ENCODE assay signal across 10 mouse cellular contexts in the genomic region with DNA sequence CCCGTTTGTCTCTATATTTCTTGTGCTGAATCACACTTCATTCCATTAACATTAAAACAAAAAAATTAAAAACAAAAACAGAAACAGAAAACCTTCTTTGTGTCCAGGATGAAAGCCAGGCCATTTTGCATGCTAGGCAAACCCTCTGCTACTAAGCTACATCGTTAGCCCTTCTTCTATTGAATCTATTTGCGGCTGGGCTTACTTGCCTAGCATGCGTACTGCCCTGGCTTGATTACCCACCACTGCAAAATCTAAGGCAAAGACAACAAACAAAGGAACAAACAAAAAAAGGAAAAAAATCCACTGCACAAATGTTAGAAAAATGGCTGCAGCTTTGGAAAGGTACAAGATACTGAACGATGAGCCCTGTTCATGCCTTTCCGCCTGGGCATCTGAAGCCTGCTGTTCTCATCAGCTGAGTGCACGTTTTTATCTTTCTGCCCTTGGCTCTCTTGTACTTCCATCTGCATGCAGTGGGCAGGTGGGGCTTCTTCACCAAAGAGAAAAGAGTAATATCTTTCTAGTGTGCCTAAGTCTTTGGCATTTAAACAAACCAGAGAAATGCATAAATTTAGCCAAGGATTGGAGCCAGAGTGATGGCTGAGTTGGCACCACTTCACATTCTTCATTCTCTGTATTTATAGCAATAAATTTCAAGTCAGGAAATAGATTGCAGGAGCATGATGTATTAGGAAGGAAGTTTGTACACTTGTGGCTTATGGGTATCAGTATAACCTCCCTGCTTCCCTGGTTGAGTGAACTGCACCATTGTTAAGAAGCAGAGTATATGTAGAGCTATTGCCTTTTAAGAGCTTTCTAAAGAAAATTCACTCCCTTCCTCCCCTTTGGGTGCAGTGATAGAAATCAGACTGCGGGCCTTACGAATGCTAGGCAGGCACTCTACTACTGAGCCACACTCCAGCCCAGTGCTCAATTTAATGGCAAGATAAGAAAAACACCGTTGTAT.
A peak's percentile ranks its signal among the peaks of the same experiment; 100 is the strongest.
DNase-seq lines count a peak whose midpoint lies in the region; ATAC-seq and TF ChIP-seq lines count a peak whose summit lies in the region.
"Had no signal": no experiment of that assay in that cellular context is flagged by ENCODE, and none has a peak within 500 bp of the region (broad histone marks: within the 10 kb centered on the region; RNA-seq: fewer than 3 reads in every experiment).

No protein-coding gene starts in this region.

- no peak overlapping the region for H3K4me3 ChIP-seq in brown adipose tissue, adult 24 weeks (ENCODE audit: insufficient read depth, low read depth, low read length)
- no peak overlapping the region for H3K4me3 ChIP-seq in limb, embryonic 15.5 days
- H3K4me3 ChIP-seq in thymus, adult 2 months (ENCODE audit: control insufficient read depth, insufficient read depth, low read length), result no peak overlapping the region
- no peak overlapping the region for H3K4me3 ChIP-seq in stomach, postnatal 0 days (ENCODE audit: low read depth, low read length)
- H3K4me3 ChIP-seq: myocyte had no signal

- TF ChIP-seq POLR2A in thymus, adult 2 months (IDR thresholded peaks at IDR 0.05; ENCODE audit: control insufficient read depth, extremely low read depth, insufficient read depth, low read length, poor library complexity), result no peak

- intact Hi-C loops in left cerebral cortex, postnatal 36 days (cut with DNase I), result no loop called here

- TF ChIP-seq CTCF in thymus, adult 2 months (IDR thresholded peaks at IDR 0.05; ENCODE audit: borderline replicate concordance, control insufficient read depth, extremely low read depth, insufficient read depth, low read length, poor library complexity), result no peak
- TF ChIP-seq CTCF in stomach, postnatal 0 days (IDR thresholded peaks at IDR 0.05; ENCODE audit: low read depth), result no peak

- TF ChIP-seq EP300 in stomach, postnatal 0 days (optimal IDR thresholded peaks at IDR 0.05), result no peak

- H3K27me3 ChIP-seq in limb, embryonic 15.5 days, result no peaks in the 10 kb centered on the region
- H3K27me3 ChIP-seq in thymus, adult 2 months (ENCODE audit: control insufficient read depth, insufficient read depth, low read length), result no peaks in the 10 kb centered on the region
- H3K27me3 ChIP-seq in stomach, postnatal 0 days (ENCODE audit: control insufficient read depth, insufficient read depth, low read length), result no peaks in the 10 kb centered on the region

- H3K4me1 ChIP-seq in brown adipose tissue, adult 24 weeks (ENCODE audit: control insufficient read depth, insufficient read depth, insufficient read length, low read length), result peaks cover 2% of the 10 kb centered on the region; the same call in 1 of the 2 replicates
- peaks cover 15% of the 10 kb centered on the region for H3K4me1 ChIP-seq in limb, embryonic 15.5 days
- H3K4me1 ChIP-seq in thymus, adult 2 months (replicated peaks; ENCODE audit: control insufficient read depth, insufficient read depth, low read length), result no peaks in the 10 kb centered on the region
- H3K4me1 ChIP-seq in stomach, postnatal 0 days (replicated peaks; ENCODE audit: control insufficient read depth, insufficient read depth), result no peaks in the 10 kb centered on the region

- no peak overlapping the region for H3K9ac ChIP-seq in limb, embryonic 15.5 days
- no peak overlapping the region for H3K9ac ChIP-seq in stomach, postnatal 0 days (ENCODE audit: low read length)

- ATAC-seq in frontal cortex, adult (ENCODE audit: low TSS enrichment), result peak; percentile 76
- no peak for ATAC-seq in limb, embryonic 15.5 days (ENCODE audit: insufficient number of reproducible peaks, low FRiP score, low TSS enrichment, low read depth)
- ATAC-seq in stomach, postnatal 0 days (ENCODE audit: low FRiP score, low TSS enrichment), result no peak

- DNase-seq in frontal cortex, postnatal 14 days (ENCODE audit: low spot score in 2 of 2), result no peak
- peak; percentile 26 for DNase-seq in left cerebral cortex, postnatal 36 days (ENCODE audit: low spot score in 2 of 2)
- no peak for DNase-seq in left cerebral cortex, adult 11 months (ENCODE audit: low spot score)
- no peak for DNase-seq in thymus, adult 2 months
- DNase-seq in stomach, postnatal 0 days (ENCODE audit: low spot score), result no peak
- DNase-seq: spleen, adult 18-20 months had no signal

- H3K9me3 ChIP-seq in limb, embryonic 15.5 days, result no peaks in the 10 kb centered on the region
- no peaks in the 10 kb centered on the region for H3K9me3 ChIP-seq in stomach, postnatal 0 days (ENCODE audit: control insufficient read depth, low read length)

- H3K36me3 ChIP-seq in limb, embryonic 15.5 days, result no peaks in the 10 kb centered on the region
- no peaks in the 10 kb centered on the region for H3K36me3 ChIP-seq in thymus, adult 2 months (ENCODE audit: control insufficient read depth, insufficient read depth, low read length)
- H3K36me3 ChIP-seq in stomach, postnatal 0 days (ENCODE audit: control insufficient read depth, insufficient read depth, low read length), result no peaks in the 10 kb centered on the region

- H3K27ac ChIP-seq in brown adipose tissue, adult 24 weeks (replicated peaks; ENCODE audit: low read depth, low read length), result 0 out of 2 replicates have a peak overlapping the region, but pooled peaks have one; percentile 18
- 0 out of 2 replicates have a peak overlapping the region, but pooled peaks have one; percentile 7 for H3K27ac ChIP-seq in limb, embryonic 15.5 days
- H3K27ac ChIP-seq in thymus, adult 2 months (ENCODE audit: control insufficient read depth, insufficient read depth, low read length), result no peak overlapping the region
- H3K27ac ChIP-seq in stomach, postnatal 0 days (replicated peaks), result no peak overlapping the region

- WGBS in limb, embryonic 15.5 days, result 77% methylated on average over 10 of the region's 10 CpGs
- 74% methylated on average over 10 of the region's 10 CpGs for WGBS in thymus, adult 2 months
- 74% methylated on average over 10 of the region's 10 CpGs for WGBS in stomach, postnatal 0 days

- no peak overlapping the region for H3K4me2 ChIP-seq in limb, embryonic 15.5 days
- H3K4me2 ChIP-seq in stomach, postnatal 0 days (replicated peaks; ENCODE audit: low read depth), result no peak overlapping the region

Comparison
In these comparisons a context has a peak if more than half of its experiments do, and no peak if none do; other contexts are left out.
1. DNase-seq: peak in left cerebral cortex, postnatal 36 days (2 of 2); none in frontal cortex, postnatal 14 days (0 of 2), left cerebral cortex, adult 11 months (single experiment), thymus, adult 2 months (single experiment) and stomach, postnatal 0 days (single experiment).
2. H3K27ac ChIP-seq: peak in brown adipose tissue, adult 24 weeks (single experiment) and limb, embryonic 15.5 days (single experiment); none in thymus, adult 2 months (single experiment) and stomach, postnatal 0 days (single experiment).